Mouse (Mus musculus): ENCODE data around the gene Olfr17. TPM values are rescaled to one million over a fixed set of nuclear protein-coding genes. Genes with fewer than 3 reads are reported as not detected.
"Not testable (repeated sequence)": the region's sequence is repeated elsewhere in the genome, so short reads cannot be mapped to it uniquely, and the experiment has no call there.

Olfr17 gene
- total RNA-seq (2021) = not detected
- long read RNA-seq, experiment 1 = 0 reads
- long read RNA-seq, experiment 2 = 0 reads

DNA sequence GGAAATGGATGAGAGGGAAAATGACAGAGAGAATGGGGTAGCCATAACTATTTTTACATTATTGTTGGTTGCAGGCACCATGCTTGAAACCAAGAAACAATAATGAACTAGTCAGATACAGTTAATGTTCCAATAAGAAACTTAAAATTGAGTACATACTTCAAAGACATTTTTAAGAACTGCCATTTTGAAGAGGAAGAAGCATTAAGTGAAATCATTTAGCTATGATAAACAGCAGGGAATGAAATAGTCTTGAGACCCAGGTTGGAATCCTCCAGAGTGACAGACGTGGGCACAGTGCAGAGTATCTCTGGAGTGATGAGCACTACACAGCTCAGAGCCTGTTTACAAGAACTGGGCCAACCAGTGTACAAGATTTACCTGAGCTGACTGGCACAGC, at the start of gene Olfr17:
Gene Olfr17, plus strand, starts transcription at position 301 of the 400 bp plus-strand sequence.
- no peak for TF ChIP-seq CTCF (IDR thresholded peaks at IDR 0.05)
- H3K4me3 ChIP-seq = no peak within 1 kb of the TSS
- intact Hi-C loops (cut with DNase I) = no loop called here
- no peak for DNase-seq (ENCODE audit: extremely low spot score in 1 of 2, low spot score in 2 of 2)
- H3K27ac ChIP-seq = no peak within 1 kb of the TSS

DNA sequence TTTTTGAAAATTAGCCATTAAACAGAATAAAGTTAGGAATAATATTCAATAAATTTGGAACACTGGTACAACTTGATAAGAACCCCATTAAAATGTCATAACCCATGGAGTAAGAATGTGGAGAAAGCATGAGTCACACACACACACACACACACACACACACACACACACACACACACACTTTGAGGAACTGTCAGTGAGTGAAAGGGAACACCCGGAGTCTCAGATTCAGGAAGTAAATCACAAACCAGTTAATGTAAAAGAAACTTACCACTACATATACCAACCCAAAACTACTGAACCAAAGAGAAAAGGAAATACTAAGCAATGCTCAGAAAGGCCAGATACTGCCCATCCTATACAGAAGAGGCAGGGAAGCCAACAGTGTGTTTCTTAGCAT, 48.6 kb upstream of the Olfr17 start:
- no peak overlapping the region for H3K27ac ChIP-seq
- H3K4me3 ChIP-seq = no peak overlapping the region
- DNase-seq (ENCODE audit: extremely low spot score in 1 of 2, low spot score in 2 of 2) = no peak
- no peak for TF ChIP-seq CTCF (IDR thresholded peaks at IDR 0.05)
- intact Hi-C loops (cut with DNase I) = no loop called here

DNA sequence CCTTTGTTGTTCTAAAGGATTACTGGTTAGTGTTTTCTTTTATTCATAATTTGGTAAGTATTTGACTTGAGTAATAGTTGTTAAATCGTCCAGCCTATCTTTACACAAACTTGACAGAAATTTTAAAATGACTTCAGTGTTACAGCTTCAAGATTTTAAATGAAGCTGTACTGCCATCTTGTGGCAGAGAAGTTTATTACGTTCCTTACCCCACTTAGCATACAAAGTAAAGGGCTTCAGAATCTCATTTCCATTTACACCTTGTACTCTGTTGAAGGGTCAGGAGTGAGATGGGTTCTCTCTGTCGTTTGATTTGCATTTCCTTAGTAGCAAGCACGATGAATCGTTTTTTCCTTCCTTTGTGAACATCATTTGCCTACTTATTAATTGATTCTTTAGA, 47.2 kb upstream of the Olfr17 start:
- intact Hi-C loops (cut with DNase I) = no loop called here
- peak; percentile 77 for TF ChIP-seq CTCF (IDR thresholded peaks at IDR 0.05)
- Histone ChIP-seq H3K27ac (no peak overlapping the region), H3K4me3 (no peak overlapping the region)
- DNase-seq (ENCODE audit: extremely low spot score in 1 of 2, low spot score in 2 of 2) = peak; percentile 14 to 29

DNA sequence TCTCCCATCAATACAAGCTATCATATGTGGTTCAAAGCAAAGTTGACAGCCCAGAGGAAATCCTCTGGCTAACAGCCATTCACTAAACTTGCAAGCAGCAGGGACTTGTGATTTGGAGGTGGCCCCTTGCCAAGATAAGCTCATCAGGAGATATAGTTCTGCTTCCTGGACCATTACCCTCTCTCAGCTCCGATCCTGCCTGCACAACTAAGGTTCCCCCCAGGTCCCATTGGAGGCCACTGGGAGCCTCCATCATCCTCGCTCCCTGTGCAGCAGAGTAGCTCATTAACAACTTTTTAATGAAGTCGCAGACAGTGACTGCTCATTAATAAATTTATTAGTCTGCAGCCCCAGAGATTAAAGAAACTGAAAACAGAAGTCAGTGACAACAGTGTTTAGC, 45.4 kb upstream of the Olfr17 start:
- no peak for TF ChIP-seq CTCF (IDR thresholded peaks at IDR 0.05)
- no peak overlapping the region for H3K4me3 ChIP-seq
- intact Hi-C loops (cut with DNase I) = no loop called here

DNA sequence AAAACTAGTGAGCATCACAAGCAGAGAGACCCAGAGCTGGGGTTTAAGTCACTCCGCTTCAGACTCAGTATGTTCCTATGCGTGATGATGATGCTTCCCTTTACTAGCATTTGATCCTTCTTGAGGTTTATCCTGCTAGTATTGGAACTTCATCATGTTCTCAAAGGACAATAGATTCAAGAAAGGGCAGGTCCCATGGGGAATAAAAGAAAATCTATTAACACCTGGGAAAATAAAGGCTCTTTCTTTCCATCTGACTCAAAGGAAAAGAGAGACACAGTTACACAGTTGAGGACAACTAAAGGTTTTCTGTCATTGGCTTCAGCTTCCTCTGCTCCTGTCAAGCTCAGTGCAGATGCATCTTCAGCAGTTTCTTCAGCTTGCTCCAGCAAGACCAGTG, 22.3 kb upstream of the Olfr17 start, which contains the start of gene Olfr714:
Gene Olfr714, plus strand, starts transcription at position 301 of the 400 bp plus-strand sequence.
- no peak for DNase-seq (ENCODE audit: extremely low spot score in 1 of 2, low spot score in 2 of 2)
- intact Hi-C loops (cut with DNase I) = no loop called here
- no peak for TF ChIP-seq CTCF (IDR thresholded peaks at IDR 0.05)
- Histone ChIP-seq H3K27ac (no peak within 1 kb of the TSS), H3K4me3 (no peak within 1 kb of the TSS)

More for the DNA sequence above, 45.4 kb upstream of the Olfr17 start:
- no peak for DNase-seq (ENCODE audit: extremely low spot score in 1 of 2, low spot score in 2 of 2)
- no peak overlapping the region for H3K27ac ChIP-seq

DNA sequence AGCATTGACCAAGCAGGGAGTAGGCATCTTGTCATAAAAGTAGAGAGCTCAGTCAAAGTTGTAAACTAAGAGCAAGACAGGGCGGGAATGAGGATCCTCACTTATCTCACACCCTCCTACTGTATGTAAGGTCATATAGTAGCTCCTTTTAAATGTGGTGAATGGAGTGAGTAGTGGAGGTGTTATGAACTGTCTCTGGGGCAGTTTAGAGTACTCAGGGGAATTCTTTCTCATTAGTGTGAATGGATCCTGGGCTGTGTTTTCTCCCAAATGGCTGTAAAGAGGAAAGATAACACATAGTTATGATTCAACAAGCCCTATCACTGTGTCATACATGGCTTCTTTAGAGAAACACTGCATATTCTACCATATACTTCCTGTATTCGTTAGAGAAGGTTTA, 17.2 kb downstream of the Olfr17 start, which contains the start of gene Olfr715b:
Gene Olfr715b, minus strand, starts transcription at position 101 of the 400 bp plus-strand sequence.
- intact Hi-C loops (cut with DNase I); DNase-seq (ENCODE audit: extremely low spot score in 1 of 2, low spot score in 2 of 2); H3K4me3 ChIP-seq; H3K27ac ChIP-seq: not testable (repeated sequence)

DNA sequence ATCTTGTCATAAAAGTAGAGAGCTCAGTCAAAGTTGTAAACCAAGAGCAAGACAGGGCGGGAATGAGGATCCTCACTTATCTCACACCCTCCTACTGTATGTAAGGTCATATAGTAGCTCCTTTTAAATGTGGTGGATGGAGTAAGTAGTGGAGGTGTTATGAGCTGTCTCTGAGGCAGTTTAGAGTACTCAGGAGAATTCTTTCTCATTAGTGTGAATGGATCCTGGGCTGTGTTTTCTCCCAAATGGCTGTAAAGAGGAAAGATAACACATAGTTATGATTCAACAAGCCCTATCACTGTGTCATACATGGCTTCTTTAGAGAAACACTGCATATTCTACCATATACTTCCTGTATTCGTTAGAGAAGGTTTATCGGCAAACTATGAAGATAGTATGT, 38.0 kb downstream of the Olfr17 start, which contains the start of gene Olfr715:
Gene Olfr715, minus strand, starts transcription at position 101 of the 400 bp plus-strand sequence.
- H3K27ac ChIP-seq; intact Hi-C loops (cut with DNase I); H3K4me3 ChIP-seq; DNase-seq (ENCODE audit: extremely low spot score in 1 of 2, low spot score in 2 of 2): not testable (repeated sequence)

DNA sequence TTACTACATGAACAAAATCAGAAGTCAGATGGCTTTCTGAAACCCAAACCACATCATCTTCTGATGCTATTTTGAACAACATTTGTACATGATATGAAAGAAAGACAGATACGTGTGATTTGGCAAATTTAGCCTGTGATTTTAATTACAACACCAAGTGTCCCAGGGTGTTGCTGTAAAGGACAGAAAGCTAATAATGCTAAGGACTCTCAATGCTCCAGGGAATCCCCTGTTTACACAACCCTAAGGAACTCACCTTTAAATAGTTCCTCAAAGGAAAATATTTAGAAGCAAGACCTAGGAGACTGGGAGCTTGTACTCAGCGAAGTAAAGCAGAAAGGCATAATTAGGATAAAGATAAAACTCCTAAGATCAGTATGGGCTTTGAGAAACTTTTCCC, 45.0 kb downstream of the Olfr17 start, which contains the start of gene Olfr716:
Gene Olfr716, plus strand, starts transcription at position 301 of the 400 bp plus-strand sequence.
- DNase-seq (ENCODE audit: extremely low spot score in 1 of 2, low spot score in 2 of 2); H3K27ac ChIP-seq; intact Hi-C loops (cut with DNase I); H3K4me3 ChIP-seq: not testable (repeated sequence)

Other genes with a start within 250 kb of the Olfr17 start
- not detected for gene Olfr703, start 249.9 kb upstream of the Olfr17 start, total RNA-seq (2021)
- gene Olfr704, start 230.0 kb upstream of the Olfr17 start, total RNA-seq (2021) = not detected
- not detected for gene Olfr705, start 216.3 kb upstream of the Olfr17 start, total RNA-seq (2021)
- gene Olfr706, start 205.1 kb upstream of the Olfr17 start, total RNA-seq (2021) = not detected
- not detected for gene Olfr707, start 192.0 kb upstream of the Olfr17 start, total RNA-seq (2021)
- not detected for gene Olfr1532-ps1, start 185.2 kb upstream of the Olfr17 start, total RNA-seq (2021)
- gene Olfr709-ps1, start 161.0 kb upstream of the Olfr17 start, total RNA-seq (2021) = not detected
- not detected for gene Olfr710, start 144.9 kb upstream of the Olfr17 start, total RNA-seq (2021)
- gene Olfr6, start 129.3 kb upstream of the Olfr17 start, total RNA-seq (2021) = not detected
- gene Olfr711, start 117.8 kb upstream of the Olfr17 start, total RNA-seq (2021) = not detected
- not detected for gene Olfr2, start 87.1 kb upstream of the Olfr17 start, total RNA-seq (2021)
- not detected for gene Olfr713, start 62.0 kb upstream of the Olfr17 start, total RNA-seq (2021)
- not detected for gene Olfr714, start 22.2 kb upstream of the Olfr17 start, total RNA-seq (2021)
- not detected for gene Olfr715b, start 17.1 kb downstream of the Olfr17 start, total RNA-seq (2021)
- gene Olfr715, start 37.9 kb downstream of the Olfr17 start, total RNA-seq (2021) = not detected
- gene Olfr716, start 45.1 kb downstream of the Olfr17 start, total RNA-seq (2021) = not detected
- gene Nlrp14, start 73.8 kb downstream of the Olfr17 start, total RNA-seq (2021) = not detected
- not detected for gene Rbmxl2, start 116.2 kb downstream of the Olfr17 start, total RNA-seq (2021)

Data from left cerebral cortex, adult 2 months (tissue).